Mouse (Mus musculus) small intestine, adult 2 months (tissue): Measurements from ENCODE around the gene Hoxa9. TPM values are rescaled to one million over a fixed set of nuclear protein-coding genes. Genes with fewer than 3 reads are reported as not detected.

Experiments
- H3K27ac ChIP-seq: fragments of 200-500 bp; 2 replicates; pipeline ENCODE4 v1.5.1; 2012; ENCODE audit warnings: low read depth, low read length, control low read depth, inconsistent platforms; ENCODE audit not compliant: insufficient read depth
- H3K27me3 ChIP-seq: fragments of 200-500 bp; 2 replicates; pipeline ENCODE4 v1.6.1; 2012; ENCODE audit warnings: mild to moderate bottlenecking, moderate library complexity, low read length, inconsistent platforms; ENCODE audit not compliant: control insufficient read depth, insufficient read depth
- H3K36me3 ChIP-seq: fragments of 200-500 bp; 2 replicates; pipeline ENCODE4 v1.6.1; 2012; ENCODE audit warnings: mild to moderate bottlenecking, low read length, control low read depth, inconsistent platforms; ENCODE audit not compliant: control insufficient read depth, insufficient read depth
- H3K4me1 ChIP-seq: fragments of 200-500 bp; 2 replicates; pipeline ENCODE4 v1.6.1; 2012; ENCODE audit warnings: low read length, inconsistent platforms, mixed read lengths; ENCODE audit not compliant: control insufficient read depth, insufficient read depth, insufficient read length
- H3K4me3 ChIP-seq: fragments of 200-500 bp; 2 replicates; pipeline ENCODE4 v1.5.1; 2012; ENCODE audit warnings: low read depth, mild to moderate bottlenecking, control low read depth, inconsistent platforms, low read length, moderate library complexity
- CTCF ChIP-seq: fragments of 200-500 bp; IDR thresholded peaks from 2 replicates; pipeline ENCODE4 v1.5.1; 2012; ENCODE audit warnings: low read depth, mild to moderate bottlenecking, control low read depth, inconsistent platforms, low read length, moderate library complexity, mixed read lengths; ENCODE audit not compliant: insufficient replicate concordance, insufficient read length; ENCODE audit errors: extremely low read depth
- POLR2A ChIP-seq: fragments of 200-500 bp; IDR thresholded peaks from 2 replicates; pipeline ENCODE4 v1.6.1; 2012; ENCODE audit warnings: low read depth, mild to moderate bottlenecking, control low read depth, inconsistent platforms, low read length, moderate library complexity
- WGBS: fragments of 180-500 bp; shearing (Covaris S2); methylation state at CpG from one replicate; pipeline ENCODE4 v1.1.7; 2018; 5-methylcytosine and 5-hydroxymethylcytosine counted together
- polyA plus RNA-seq: library from polyadenylated mRNA; depleted of rRNA; stranded (reverse); fragments of >200 nt; gene quantifications from 2 replicates; pipeline ENCODE4 v1.2.3, GENCODE M21; 2012

Gene Hoxa9
- polyA plus RNA-seq, 1 experiment: not detected

GRCm38 (mm10) chr6:52212556-52213118, 18.3 kb downstream of the Hoxa9 start:
- 6% methylated on average over 22 of the region's 22 CpGs for WGBS
- Histone ChIP-seq H3K4me3 (peak overlapping the region; percentile 63), H3K36me3 (no peaks in the 10 kb centered on the region), H3K27ac (peak overlapping the region; percentile 64), H3K4me1 (peaks cover 11% of the 10 kb centered on the region), H3K27me3 (peaks cover 84% of the 10 kb centered on the region)
- TF ChIP-seq POLR2A (no peak), CTCF (no peak)

GRCm38 (mm10) chr6:52211961-52212360, 18.9 kb downstream of the Hoxa9 start:
- no peaks in the 10 kb centered on the region for H3K36me3 ChIP-seq
- H3K27ac ChIP-seq: 0 out of 2 replicates have a peak overlapping the region, but pooled peaks have one; percentile 8
- H3K4me3 ChIP-seq: peak overlapping the region; percentile 63
- TF ChIP-seq POLR2A (no peak), CTCF (no peak)
- peaks cover 79% of the 10 kb centered on the region for H3K27me3 ChIP-seq
- H3K4me1 ChIP-seq: peaks cover 8% of the 10 kb centered on the region
- 12% methylated on average over 13 of the region's 13 CpGs for WGBS

- 0 out of 2 replicates have a peak overlapping the region, but pooled peaks have one; percentile 8 for H3K27ac ChIP-seq
- peaks cover 8% of the 10 kb centered on the region for H3K4me1 ChIP-seq
- WGBS: 3% methylated on average over 37 of the region's 37 CpGs
- peaks cover 78% of the 10 kb centered on the region for H3K27me3 ChIP-seq
- H3K4me3 ChIP-seq: peak overlapping the region; percentile 63
- TF ChIP-seq POLR2A (peak; percentile 23; the same call in 1 of the 2 replicates), CTCF (peak; percentile 73)
- no peaks in the 10 kb centered on the region for H3K36me3 ChIP-seq
Measured at GRCm38 (mm10) chr6:52211170-52211935, 19.5 kb downstream of the Hoxa9 start.

GRCm38 (mm10) chr6:52209685-52210046, 21.2 kb downstream of the Hoxa9 start:
- no peak overlapping the region for H3K27ac ChIP-seq
- H3K4me1 ChIP-seq: peaks cover 8% of the 10 kb centered on the region
- H3K4me3 ChIP-seq: no peak overlapping the region
- peaks cover 79% of the 10 kb centered on the region for H3K27me3 ChIP-seq
- 33% methylated on average over 12 of the region's 12 CpGs for WGBS
- no peaks in the 10 kb centered on the region for H3K36me3 ChIP-seq
- peak; percentile 16; the same call in 1 of the 2 replicates for TF ChIP-seq CTCF
- TF ChIP-seq POLR2A: no peak

GRCm38 (mm10) chr6:52208868-52209684, 21.8 kb downstream of the Hoxa9 start:
- Histone ChIP-seq H3K27me3 (peaks cover 80% of the 10 kb centered on the region), H3K27ac (0 out of 2 replicates have a peak overlapping the region, but pooled peaks have one; percentile 7), H3K36me3 (no peaks in the 10 kb centered on the region), H3K4me3 (peak overlapping the region; percentile 46), H3K4me1 (peaks cover 8% of the 10 kb centered on the region)
- TF ChIP-seq POLR2A: no peak
- no peak for TF ChIP-seq CTCF
- WGBS: 27% methylated on average over 18 of the region's 18 CpGs

- WGBS: 9% methylated on average over 47 of the region's 47 CpGs
- H3K4me1 ChIP-seq: peaks cover 6% of the 10 kb centered on the region
- TF ChIP-seq POLR2A (no peak), CTCF (no peak)
- peaks cover 82% of the 10 kb centered on the region for H3K27me3 ChIP-seq
- H3K27ac ChIP-seq: peak within 1 kb of the TSS; percentile 21; the same call in 1 of the 2 replicates
- H3K4me3 ChIP-seq: peak within 1 kb of the TSS; percentile 46
- no peaks in the 10 kb centered on the region for H3K36me3 ChIP-seq
Measured at GRCm38 (mm10) chr6:52208072-52208867, 22.6 kb downstream of the Hoxa9 start, which contains the start of gene Hoxa6. Hoxa6 (minus strand) TSS chr6:52208722.

- Histone ChIP-seq H3K27me3 (peaks cover 82% of the 10 kb centered on the region), H3K36me3 (no peaks in the 10 kb centered on the region), H3K4me1 (peaks cover 1% of the 10 kb centered on the region), H3K27ac (0 out of 2 replicates have a peak overlapping the region, but pooled peaks have one; percentile 15), H3K4me3 (no peak overlapping the region)
- TF ChIP-seq POLR2A (no peak), CTCF (no peak)
Measured at GRCm38 (mm10) chr6:52207684-52207976, 23.3 kb downstream of the Hoxa9 start.
